Mouse (Mus musculus) stomach, postnatal 0 days (tissue): ENCODE data around the gene Brsk2. TPM values are rescaled to one million over a fixed set of nuclear protein-coding genes. Genes with fewer than 3 reads are reported as not detected.
A peak's percentile ranks its signal among the peaks of the same experiment; 100 is the strongest.

ENCODE experiments used
- ATAC-seq: fragments of 200-750 bp; cut with Nextera tagmentation; 2 replicates; pipeline ENCODE4 v1.8.0; 2017; ENCODE audit not compliant: low FRiP score, low TSS enrichment
- DNase-seq: peaks from one replicate; pipeline ENCODE4 v3.0.0-alpha.2; 2016; ENCODE audit warnings: low spot score
- H3K27ac ChIP-seq: fragments of 300-500 bp; sonication (generic); replicated peaks from 2 replicates; pipeline ENCODE4 v1.5.1; 2014; ENCODE audit warnings: mild to moderate bottlenecking, control low read depth
- H3K27me3 ChIP-seq: fragments of 300-500 bp; sonication (generic); 2 replicates; pipeline ENCODE4 v1.6.1; 2014; ENCODE audit warnings: low read length; ENCODE audit not compliant: control insufficient read depth, insufficient read depth
- H3K36me3 ChIP-seq: fragments of 300-500 bp; sonication (generic); 2 replicates; pipeline ENCODE4 v1.6.1; 2014; ENCODE audit warnings: low read length, mixed read lengths; ENCODE audit not compliant: control insufficient read depth, insufficient read depth
- H3K4me1 ChIP-seq: fragments of 300-500 bp; sonication (generic); replicated peaks from 2 replicates; pipeline ENCODE4 v1.6.1; 2014; ENCODE audit warnings: antibody characterized with exemption; ENCODE audit not compliant: control insufficient read depth, insufficient read depth
- H3K4me2 ChIP-seq: fragments of 300-500 bp; sonication (generic); replicated peaks from 2 replicates; pipeline ENCODE4 v1.6.1; 2014; ENCODE audit warnings: low read depth, mild to moderate bottlenecking, control low read depth, moderate library complexity
- H3K4me3 ChIP-seq: fragments of 300-500 bp; sonication (generic); 2 replicates; pipeline ENCODE4 v1.5.1; 2014; ENCODE audit warnings: low read depth, low read length, control low read depth
- H3K9ac ChIP-seq: fragments of 300-500 bp; sonication (generic); 2 replicates; pipeline ENCODE4 v1.6.1; 2014; ENCODE audit warnings: mild to moderate bottlenecking, low read length, control low read depth, mixed read lengths
- H3K9me3 ChIP-seq: fragments of 300-500 bp; sonication (generic); 2 replicates; pipeline ENCODE4 v1.6.1; 2016; ENCODE audit warnings: low read length; ENCODE audit not compliant: control insufficient read depth
- CTCF ChIP-seq: IDR thresholded peaks from 2 replicates; pipeline ENCODE4 v1.5.1; 2016; ENCODE audit warnings: antibody characterized with exemption, low read depth, mild to moderate bottlenecking, moderate library complexity
- EP300 ChIP-seq: optimal IDR thresholded peaks from 2 replicates; pipeline ENCODE3; 2016; ENCODE audit warnings: antibody characterized with exemption
- WGBS: fragments of 180-500 bp; shearing (Covaris S2); extraction: QIAGEN DNeasy Blood & Tissue Kit; methylation state at CpG from one replicate; pipeline ENCODE4 v1.1.7; 2014; 5-methylcytosine and 5-hydroxymethylcytosine counted together
- polyA plus RNA-seq: library from polyadenylated mRNA; unstranded; fragments of >200 nt; fragmentation: Nextera tagmentation; extraction: Ambion mirVana; gene quantifications from 2 replicates; pipeline ENCODE4 v1.2.1, GENCODE M21; 2015

Brsk2 gene
- polyA plus RNA-seq, 1 experiment from 2014 or later = 0.62 TPM

- no peak for TF ChIP-seq EP300
- TF ChIP-seq CTCF = no peak
- no peak overlapping the region for H3K4me2 ChIP-seq
- H3K27me3 ChIP-seq = peaks cover 13% of the 10 kb centered on the region
- 89% methylated on average over 4 of the region's 4 CpGs for WGBS
- H3K4me1 ChIP-seq = no peaks in the 10 kb centered on the region; the same call in 1 of the 2 replicates
- no peak overlapping the region for H3K9ac ChIP-seq
- ATAC-seq (no peak), DNase-seq (no peak)
- H3K27ac ChIP-seq = no peak overlapping the region
- H3K4me3 ChIP-seq = no peak overlapping the region
- H3K36me3 ChIP-seq = no peaks in the 10 kb centered on the region
- H3K9me3 ChIP-seq = peaks cover 2% of the 10 kb centered on the region; the same call in 1 of the 2 replicates
Observed at GRCm38 (mm10) chr7:141951821-141952220, 2.3 kb downstream of the Brsk2 start.

- 71% methylated on average over 4 of the region's 4 CpGs for WGBS
- TF ChIP-seq EP300 = no peak
- Histone ChIP-seq H3K9me3 (peaks cover 2% of the 10 kb centered on the region; the same call in 1 of the 2 replicates), H3K27ac (no peak overlapping the region), H3K36me3 (no peaks in the 10 kb centered on the region), H3K4me2 (no peak overlapping the region), H3K4me3 (no peak overlapping the region), H3K4me1 (no peaks in the 10 kb centered on the region; the same call in 1 of the 2 replicates), H3K9ac (no peak overlapping the region), H3K27me3 (peaks cover 13% of the 10 kb centered on the region)
- no peak for DNase-seq
- ATAC-seq = no peak
Observed at GRCm38 (mm10) chr7:141952920-141953319, 3.4 kb downstream of the Brsk2 start.

GRCm38 (mm10) chr7:141953616-141954015 lies 4.1 kb downstream of the Brsk2 start:
- WGBS = 70% methylated on average over 6 of the region's 6 CpGs
- Histone ChIP-seq H3K4me3 (no peak overlapping the region), H3K36me3 (no peaks in the 10 kb centered on the region), H3K4me1 (no peaks in the 10 kb centered on the region; the same call in 1 of the 2 replicates), H3K27ac (no peak overlapping the region), H3K4me2 (no peak overlapping the region), H3K9ac (no peak overlapping the region), H3K27me3 (peaks cover 13% of the 10 kb centered on the region), H3K9me3 (peaks cover 2% of the 10 kb centered on the region; the same call in 1 of the 2 replicates)
- TF ChIP-seq EP300 (no peak), CTCF (no peak)
- ATAC-seq (no peak), DNase-seq (no peak)

- H3K9ac ChIP-seq = no peak overlapping the region
- TF ChIP-seq EP300 (no peak), CTCF (0 out of 2 replicates have a peak, but pooled peaks have one; percentile 9)
- H3K27me3 ChIP-seq = peaks cover 6% of the 10 kb centered on the region
- no peaks in the 10 kb centered on the region for H3K4me1 ChIP-seq
- no peak overlapping the region for H3K4me3 ChIP-seq
- WGBS = 69% methylated on average over 5 of the region's 5 CpGs
- H3K9me3 ChIP-seq = peaks cover 2% of the 10 kb centered on the region; the same call in 1 of the 2 replicates
- H3K36me3 ChIP-seq = no peaks in the 10 kb centered on the region
- no peak overlapping the region for H3K4me2 ChIP-seq
- no peak overlapping the region for H3K27ac ChIP-seq
- no peak for ATAC-seq
- no peak for DNase-seq
Observed at GRCm38 (mm10) chr7:141955565-141956173, 6.1 kb downstream of the Brsk2 start.

- H3K9ac ChIP-seq = no peak overlapping the region
- H3K27me3 ChIP-seq = peaks cover 2% of the 10 kb centered on the region
- no peak overlapping the region for H3K4me2 ChIP-seq
- H3K36me3 ChIP-seq = no peaks in the 10 kb centered on the region
- no peak overlapping the region for H3K4me3 ChIP-seq
- ATAC-seq = no peak
- H3K4me1 ChIP-seq = no peaks in the 10 kb centered on the region
- TF ChIP-seq CTCF (no peak), EP300 (no peak)
- peaks cover 2% of the 10 kb centered on the region; the same call in 1 of the 2 replicates for H3K9me3 ChIP-seq
- DNase-seq = no peak
- WGBS = 77% methylated on average over 8 of the region's 8 CpGs
- no peak overlapping the region for H3K27ac ChIP-seq
Observed at GRCm38 (mm10) chr7:141956174-141956566, 6.6 kb downstream of the Brsk2 start.

GRCm38 (mm10) chr7:141957524-141958051 lies 8.0 kb downstream of the Brsk2 start:
- no peak overlapping the region for H3K4me2 ChIP-seq
- TF ChIP-seq EP300 (no peak), CTCF (no peak)
- 72% methylated on average over 4 of the region's 4 CpGs for WGBS
- DNase-seq (no peak), ATAC-seq (no peak)
- H3K9ac ChIP-seq = no peak overlapping the region
- no peaks in the 10 kb centered on the region for H3K27me3 ChIP-seq
- H3K4me3 ChIP-seq = no peak overlapping the region
- H3K9me3 ChIP-seq = no peaks in the 10 kb centered on the region
- H3K27ac ChIP-seq = no peak overlapping the region
- no peaks in the 10 kb centered on the region for H3K4me1 ChIP-seq
- no peaks in the 10 kb centered on the region for H3K36me3 ChIP-seq
